Mouse (Mus musculus): ENCODE results near the gene Abraxas1. TPM values are rescaled to one million over a fixed set of nuclear protein-coding genes. Genes with fewer than 3 reads are reported as not detected.

Gene Abraxas1
- 47.4 TPM for polyA plus RNA-seq (2014; fragmentation: Illumina TruSeq; extraction: RNeasy Lipid Tissue Mini Kit (QIAGEN cat#74804); ENCODE audit: low read depth, low replicate concordance)

GRCm38 (mm10) chr5:100820483-100821184, at the start of gene Abraxas1:
TSS of gene Abraxas1 (minus strand) at chr5:100820965.

DNA sequence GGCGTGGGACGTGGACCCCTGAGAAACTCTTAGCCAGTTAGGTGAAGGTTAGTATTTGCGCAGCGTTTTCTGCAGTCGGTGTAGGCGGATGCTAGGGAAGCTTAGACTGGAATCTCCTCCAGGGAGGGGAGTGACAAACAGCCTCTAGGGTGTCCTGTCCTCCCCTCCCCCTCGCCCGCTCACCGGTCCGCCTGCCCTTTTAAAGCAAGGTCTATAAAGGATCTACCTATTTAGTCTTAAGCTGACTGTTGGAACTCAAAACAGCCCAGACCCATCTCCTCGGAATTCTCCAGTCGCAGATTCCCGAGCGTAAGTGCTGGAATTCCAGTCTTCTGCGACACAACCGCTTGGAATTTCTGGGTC, 24.7 kb upstream of the Abraxas1 start, which contains the start of gene Gpat3:
Gene Gpat3 (plus strand): TSS at position 229 of the 363 bp plus-strand sequence.

GRCm38 (mm10) chr5:100798165-100798860, 22.5 kb downstream of the Abraxas1 start, which contains the start of the genes Helq and Mrps18c:
TSS of gene Helq (minus strand) at chr5:100798598.
TSS of gene Mrps18c (plus strand) at chr5:100798627.

Other genes with a start within 250 kb of the Abraxas1 start
- gene Plac8, start 248.7 kb downstream of the Abraxas1 start, polyA plus RNA-seq (2014; fragmentation: Illumina TruSeq; extraction: RNeasy Lipid Tissue Mini Kit (QIAGEN cat#74804); ENCODE audit: low read depth, low replicate concordance) = 5.7 TPM
- gene Coq2, start 145.8 kb downstream of the Abraxas1 start, polyA plus RNA-seq (2014; fragmentation: Illumina TruSeq; extraction: RNeasy Lipid Tissue Mini Kit (QIAGEN cat#74804); ENCODE audit: low read depth, low replicate concordance) = 20.6 TPM
- 0.87 TPM for gene Hpse, start 101.2 kb downstream of the Abraxas1 start, polyA plus RNA-seq (2014; fragmentation: Illumina TruSeq; extraction: RNeasy Lipid Tissue Mini Kit (QIAGEN cat#74804); ENCODE audit: low read depth, low replicate concordance)
- 7.8 TPM for gene Helq, start 22.4 kb downstream of the Abraxas1 start, polyA plus RNA-seq (2014; fragmentation: Illumina TruSeq; extraction: RNeasy Lipid Tissue Mini Kit (QIAGEN cat#74804); ENCODE audit: low read depth, low replicate concordance)
- 223 TPM for gene Mrps18c, start 22.3 kb downstream of the Abraxas1 start, polyA plus RNA-seq (2014; fragmentation: Illumina TruSeq; extraction: RNeasy Lipid Tissue Mini Kit (QIAGEN cat#74804); ENCODE audit: low read depth, low replicate concordance)
- 9.5 TPM for gene Gpat3, start 24.7 kb upstream of the Abraxas1 start, polyA plus RNA-seq (2014; fragmentation: Illumina TruSeq; extraction: RNeasy Lipid Tissue Mini Kit (QIAGEN cat#74804); ENCODE audit: low read depth, low replicate concordance)

Data from adrenal gland, adult 10 weeks (tissue).